Mouse (Mus musculus) embryonic facial prominence, embryonic 14.5 days (tissue): ENCODE measurements around the gene Gm11985. TPM values are rescaled to one million over a fixed set of nuclear protein-coding genes. Genes with fewer than 3 reads are reported as not detected.
A peak's percentile ranks its signal among the peaks of the same experiment; 100 is the strongest.

ENCODE experiments used
- ATAC-seq: fragments of 200-750 bp; cut with Nextera tagmentation; 2 replicates; pipeline ENCODE4 v1.8.0; 2017; ENCODE audit warnings: low read depth, moderate number of reproducible peaks, moderate TSS enrichment
- DNase-seq: peaks from one replicate; pipeline ENCODE4 v3.0.0-alpha.2; 2015; ENCODE audit warnings: low spot score
- H3K27ac ChIP-seq: fragments of 300-500 bp; sonication (generic); replicated peaks from 2 replicates; pipeline ENCODE4 v1.5.1; 2014; ENCODE audit warnings: low read depth, mild to moderate bottlenecking, low read length, moderate library complexity
- H3K27me3 ChIP-seq: fragments of 300-500 bp; sonication (generic); replicated peaks from 2 replicates; pipeline ENCODE4 v1.6.1; 2014; ENCODE audit warnings: low read length; ENCODE audit not compliant: control insufficient read depth, insufficient read depth
- H3K36me3 ChIP-seq: fragments of 300-500 bp; sonication (generic); 2 replicates; pipeline ENCODE4 v1.6.1; 2014; ENCODE audit warnings: low read length, mixed read lengths; ENCODE audit not compliant: control insufficient read depth, insufficient read depth
- H3K4me1 ChIP-seq: fragments of 300-500 bp; sonication (generic); 2 replicates; pipeline ENCODE4 v1.6.1; 2014; ENCODE audit warnings: antibody characterized with exemption, low read length; ENCODE audit not compliant: control insufficient read depth, insufficient read depth
- H3K4me2 ChIP-seq: fragments of 300-500 bp; sonication (generic); 2 replicates; pipeline ENCODE4 v1.6.1; 2014; ENCODE audit warnings: low read depth, mild to moderate bottlenecking, low read length, moderate library complexity, mixed read lengths
- H3K4me3 ChIP-seq: fragments of 300-500 bp; sonication (generic); 2 replicates; pipeline ENCODE4 v1.5.1; 2014; ENCODE audit warnings: low read depth, mild to moderate bottlenecking, low read length
- H3K9ac ChIP-seq: fragments of 300-500 bp; sonication (generic); 2 replicates; pipeline ENCODE4 v1.6.1; 2014; ENCODE audit warnings: low read depth, mild to moderate bottlenecking, low read length, moderate library complexity, mixed read lengths
- H3K9me3 ChIP-seq: fragments of 300-500 bp; sonication (generic); 2 replicates; pipeline ENCODE4 v1.6.1; 2016; ENCODE audit warnings: low read length; ENCODE audit not compliant: control insufficient read depth
- WGBS: fragments of 180-500 bp; shearing (Covaris S2); extraction: QIAGEN DNeasy Blood & Tissue Kit; methylation state at CpG from one replicate; pipeline ENCODE4 v1.1.7; 2014; 5-methylcytosine and 5-hydroxymethylcytosine counted together
- polyA plus RNA-seq: library from polyadenylated mRNA; unstranded; fragments of >200 nt; fragmentation: Nextera tagmentation; extraction: Ambion mirVana; gene quantifications from 2 replicates; pipeline ENCODE4 v1.2.1, GENCODE M21; 2014

The Gm11985 gene
- polyA plus RNA-seq, 1 experiment from 2014 or later = not detected

- peak overlapping the region; percentile 55; the same call in 1 of the 2 replicates for H3K27ac ChIP-seq
- ATAC-seq (no peak), DNase-seq (no peak)
- H3K4me2 ChIP-seq = no peak overlapping the region
- H3K9ac ChIP-seq = no peak overlapping the region
- no peak overlapping the region for H3K4me3 ChIP-seq
- H3K36me3 ChIP-seq = no peaks in the 10 kb centered on the region
- H3K9me3 ChIP-seq = no peaks in the 10 kb centered on the region
- peaks cover 8% of the 10 kb centered on the region for H3K4me1 ChIP-seq
- H3K27me3 ChIP-seq = no peaks in the 10 kb centered on the region
- WGBS = 67% methylated on average over 6 of the region's 6 CpGs
Measured at GRCm38 (mm10) chr11:7160146-7160545, 28.2 kb downstream of the Gm11985 start.

DNA sequence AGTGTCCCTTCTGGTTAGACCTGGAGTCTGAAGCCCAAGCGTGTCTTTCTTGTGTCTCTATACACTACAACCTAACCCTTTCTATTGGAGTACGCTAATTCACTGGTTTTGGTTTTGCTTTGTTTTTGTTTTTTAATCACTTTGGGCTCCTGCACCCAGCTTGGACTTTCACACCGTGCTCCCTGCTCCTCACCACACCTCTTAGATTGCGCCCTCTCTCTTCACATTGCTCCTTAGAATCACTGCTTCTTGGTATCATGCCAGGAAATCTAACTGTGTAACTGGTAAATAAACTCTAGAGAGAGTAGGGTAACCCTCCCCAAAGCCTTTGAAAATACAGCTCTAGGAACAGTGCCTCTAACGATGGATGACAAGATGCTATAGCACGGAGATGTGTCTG, 30.2 kb downstream of the Gm11985 start:
- Histone ChIP-seq H3K9ac (no peak overlapping the region), H3K4me1 (peaks cover 8% of the 10 kb centered on the region), H3K9me3 (no peaks in the 10 kb centered on the region), H3K27me3 (no peaks in the 10 kb centered on the region), H3K4me3 (no peak overlapping the region), H3K4me2 (no peak overlapping the region), H3K27ac (no peak overlapping the region), H3K36me3 (no peaks in the 10 kb centered on the region)
- WGBS = 86% methylated on average over 6 of the region's 6 CpGs
- DNase-seq (no peak), ATAC-seq (no peak)

DNA sequence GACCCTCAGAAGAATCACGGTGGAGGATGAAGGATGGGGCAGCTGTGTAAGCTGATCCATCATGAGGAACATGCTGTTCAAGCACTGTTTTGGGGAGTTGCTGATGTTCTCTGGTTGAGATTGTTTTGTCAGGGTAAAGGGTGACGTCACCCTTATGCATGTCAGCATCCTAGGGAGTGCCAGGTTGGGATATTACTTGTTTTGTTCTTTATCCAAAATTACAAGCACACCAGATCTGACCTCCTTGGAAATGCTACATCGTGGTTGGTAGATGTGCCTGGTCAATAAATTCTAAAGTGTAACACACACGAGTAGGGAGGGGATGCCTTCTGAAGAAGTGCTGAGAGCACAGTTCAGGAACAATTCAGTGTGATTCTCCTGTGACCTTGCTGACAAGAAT, 31.9 kb downstream of the Gm11985 start:
- Histone ChIP-seq H3K4me1 (peaks cover 8% of the 10 kb centered on the region), H3K4me2 (no peak overlapping the region), H3K27me3 (no peaks in the 10 kb centered on the region), H3K27ac (no peak overlapping the region), H3K4me3 (no peak overlapping the region), H3K9me3 (no peaks in the 10 kb centered on the region), H3K9ac (no peak overlapping the region), H3K36me3 (no peaks in the 10 kb centered on the region)
- 66% methylated on average over 4 of the region's 4 CpGs for WGBS
- ATAC-seq = no peak
- no peak for DNase-seq

DNA sequence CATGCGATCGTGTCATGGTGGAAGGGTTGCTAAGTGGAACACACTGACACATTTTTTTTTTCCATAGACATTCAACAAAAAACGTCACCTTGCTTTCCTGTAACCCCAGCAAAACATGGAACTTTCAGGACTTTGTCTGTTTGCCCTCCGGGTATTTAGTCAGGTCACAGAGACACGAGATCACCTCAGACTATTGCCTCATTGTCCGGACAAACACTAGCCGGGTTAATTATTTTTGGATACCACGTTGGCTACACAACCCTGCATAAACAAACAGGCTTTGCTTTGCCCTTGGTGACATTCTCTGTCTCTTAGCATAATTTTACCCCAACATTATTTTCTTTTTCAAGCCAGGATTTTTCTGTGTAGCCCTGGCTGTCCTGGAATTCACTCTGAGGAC, 35.3 kb downstream of the Gm11985 start:
- Histone ChIP-seq H3K27ac (no peak overlapping the region), H3K27me3 (no peaks in the 10 kb centered on the region), H3K4me2 (no peak overlapping the region), H3K9ac (no peak overlapping the region), H3K36me3 (no peaks in the 10 kb centered on the region), H3K4me3 (no peak overlapping the region), H3K9me3 (no peaks in the 10 kb centered on the region), H3K4me1 (no peaks in the 10 kb centered on the region)
- WGBS = 69% methylated on average over 8 of the region's 8 CpGs
- no peak for ATAC-seq
- no peak for DNase-seq

GRCm38 (mm10) chr11:7152371-7152770, 36.0 kb downstream of the Gm11985 start:
- H3K9me3 ChIP-seq = no peaks in the 10 kb centered on the region
- no peak for DNase-seq
- H3K27ac ChIP-seq = no peak overlapping the region
- no peak overlapping the region for H3K4me3 ChIP-seq
- H3K36me3 ChIP-seq = no peaks in the 10 kb centered on the region
- ATAC-seq = no peak
- H3K27me3 ChIP-seq = no peaks in the 10 kb centered on the region
- H3K9ac ChIP-seq = no peak overlapping the region
- no peak overlapping the region for H3K4me2 ChIP-seq
- WGBS = 94% methylated on average over 12 of the region's 12 CpGs
- no peaks in the 10 kb centered on the region for H3K4me1 ChIP-seq

GRCm38 (mm10) chr11:7150511-7150910, 37.9 kb downstream of the Gm11985 start:
- H3K9me3 ChIP-seq = no peaks in the 10 kb centered on the region
- 89% methylated on average over 8 of the region's 8 CpGs for WGBS
- no peaks in the 10 kb centered on the region for H3K4me1 ChIP-seq
- no peak overlapping the region for H3K4me2 ChIP-seq
- DNase-seq (no peak), ATAC-seq (no peak)
- H3K36me3 ChIP-seq = no peaks in the 10 kb centered on the region
- no peak overlapping the region for H3K4me3 ChIP-seq
- no peak overlapping the region for H3K9ac ChIP-seq
- H3K27ac ChIP-seq = no peak overlapping the region
- no peaks in the 10 kb centered on the region for H3K27me3 ChIP-seq

- no peak for ATAC-seq
- Histone ChIP-seq H3K4me3 (no peak overlapping the region), H3K36me3 (no peaks in the 10 kb centered on the region), H3K9ac (no peak overlapping the region), H3K27ac (no peak overlapping the region), H3K4me1 (no peaks in the 10 kb centered on the region), H3K9me3 (no peaks in the 10 kb centered on the region), H3K27me3 (no peaks in the 10 kb centered on the region), H3K4me2 (no peak overlapping the region)
- WGBS = 58% methylated on average over 7 of the region's 7 CpGs
- no peak for DNase-seq
Measured at GRCm38 (mm10) chr11:7149471-7149870, 38.9 kb downstream of the Gm11985 start.

- 79% methylated on average over 7 of the region's 7 CpGs for WGBS
- H3K4me1 ChIP-seq = no peaks in the 10 kb centered on the region
- H3K27me3 ChIP-seq = no peaks in the 10 kb centered on the region
- no peak overlapping the region for H3K27ac ChIP-seq
- ATAC-seq (no peak), DNase-seq (no peak)
- H3K4me3 ChIP-seq = no peak overlapping the region
- no peaks in the 10 kb centered on the region for H3K36me3 ChIP-seq
- H3K4me2 ChIP-seq = no peak overlapping the region
- H3K9ac ChIP-seq = no peak overlapping the region
- H3K9me3 ChIP-seq = no peaks in the 10 kb centered on the region
Measured at GRCm38 (mm10) chr11:7147945-7148344, 40.4 kb downstream of the Gm11985 start.

- no peak overlapping the region for H3K4me3 ChIP-seq
- no peak overlapping the region for H3K27ac ChIP-seq
- no peak for ATAC-seq
- WGBS = 88% methylated on average over 8 of the region's 8 CpGs
- H3K9me3 ChIP-seq = no peaks in the 10 kb centered on the region
- H3K4me2 ChIP-seq = no peak overlapping the region
- H3K4me1 ChIP-seq = no peaks in the 10 kb centered on the region
- no peaks in the 10 kb centered on the region for H3K27me3 ChIP-seq
- H3K9ac ChIP-seq = no peak overlapping the region
- no peak for DNase-seq
- no peaks in the 10 kb centered on the region for H3K36me3 ChIP-seq
Measured at GRCm38 (mm10) chr11:7147536-7147935, 40.8 kb downstream of the Gm11985 start.
